Mouse (Mus musculus): ENCODE measurements around the gene Paip2b.
"Not testable (repeated sequence)": the region's sequence is repeated elsewhere in the genome, so short reads cannot be mapped to it uniquely, and the experiment has no call there.

Gene Paip2b

DNA sequence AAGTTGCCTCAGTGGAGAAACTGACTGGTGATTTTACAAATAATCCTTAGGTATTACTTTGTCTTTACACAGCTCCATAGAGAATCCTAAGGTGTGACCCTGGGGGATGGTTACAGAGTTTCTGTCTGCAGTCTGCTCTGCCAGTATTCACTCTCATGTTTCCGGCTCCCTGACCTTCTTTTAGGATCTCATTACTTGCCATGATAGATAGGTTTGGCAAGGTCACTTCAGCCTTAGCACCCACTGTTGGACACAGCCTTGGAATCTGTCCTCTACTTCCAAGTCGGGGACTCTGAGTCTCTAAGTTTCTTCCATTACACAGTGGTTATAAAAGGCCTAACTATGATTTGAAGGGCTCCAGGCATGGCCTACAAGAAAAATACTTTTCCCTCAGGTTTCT, 17.9 kb upstream of the Paip2b start:
- no peaks in the 10 kb centered on the region for H3K27me3 ChIP-seq (ENCODE audit: insufficient read depth, low read length)
- TF ChIP-seq NANOG (IDR thresholded peaks at IDR 0.05; ENCODE audit: borderline replicate concordance, low read length): no peak
- TF ChIP-seq CTCF (conservative IDR thresholded peaks at IDR 0.05; ENCODE audit: low read length): no peak
- no peak for TF ChIP-seq POU5F1 (IDR thresholded peaks at IDR 0.05; ENCODE audit: borderline replicate concordance, low read length)
- peaks cover 12% of the 10 kb centered on the region for H3K4me1 ChIP-seq (replicated peaks; ENCODE audit: low read depth, low read length)
- H3K36me3 ChIP-seq (ENCODE audit: insufficient read depth, low read length): no peaks in the 10 kb centered on the region
- no peak overlapping the region for H3K4me3 ChIP-seq (replicated peaks; ENCODE audit: low read length)
- no peaks in the 10 kb centered on the region for H3K9me3 ChIP-seq (ENCODE audit: low read length)

DNA sequence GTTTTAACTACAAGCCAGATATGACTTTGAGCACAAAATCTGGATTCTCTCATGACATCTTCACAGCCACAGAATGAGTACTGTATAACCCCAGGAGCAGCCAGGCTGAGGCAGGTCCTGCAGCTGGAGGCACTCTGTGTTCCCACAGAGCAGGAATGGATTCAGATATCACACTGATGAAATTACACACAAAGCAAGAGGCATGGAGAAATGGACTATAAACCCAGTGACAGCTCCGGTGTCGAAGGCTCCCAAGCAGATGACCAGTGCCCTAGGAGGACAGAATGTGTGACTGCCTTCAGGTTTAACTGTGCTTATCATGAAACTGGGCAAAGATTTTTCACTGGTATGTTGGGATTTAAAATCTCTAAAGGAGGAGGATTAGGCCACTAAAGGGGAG, 14.6 kb upstream of the Paip2b start:
- H3K36me3 ChIP-seq (ENCODE audit: insufficient read depth, low read length): no peaks in the 10 kb centered on the region
- H3K27me3 ChIP-seq (ENCODE audit: insufficient read depth, low read length): no peaks in the 10 kb centered on the region; the same call in 1 of the 2 replicates
- peaks cover 7% of the 10 kb centered on the region; the same call in 1 of the 2 replicates for H3K4me1 ChIP-seq (replicated peaks; ENCODE audit: low read depth, low read length)
- no peak overlapping the region for H3K4me3 ChIP-seq (replicated peaks; ENCODE audit: low read length)
- TF ChIP-seq POU5F1 (IDR thresholded peaks at IDR 0.05; ENCODE audit: borderline replicate concordance, low read length): no peak
- TF ChIP-seq NANOG (IDR thresholded peaks at IDR 0.05; ENCODE audit: borderline replicate concordance, low read length): no peak
- H3K9me3 ChIP-seq (ENCODE audit: low read length): no peaks in the 10 kb centered on the region

DNA sequence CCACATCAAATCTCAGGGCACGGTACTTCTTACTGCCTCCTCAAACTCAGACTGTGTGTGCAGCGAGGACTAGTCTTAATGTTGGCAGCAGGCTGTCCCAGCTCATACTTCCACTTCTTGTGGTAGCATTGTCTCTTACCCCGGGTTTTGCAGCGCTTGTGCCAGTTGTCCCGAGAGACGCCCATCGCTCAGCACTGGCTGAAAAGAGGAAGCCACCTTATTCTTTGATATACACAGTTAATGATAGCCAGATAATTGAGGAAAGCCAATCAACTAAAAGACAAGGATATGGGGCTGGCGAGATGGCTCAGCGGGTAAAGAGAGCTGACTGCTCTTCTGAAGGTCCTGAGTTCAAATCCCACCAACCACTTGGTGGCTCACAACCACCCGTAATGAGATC, 13.4 kb upstream of the Paip2b start:
- Histone ChIP-seq H3K4me1 (replicated peaks; ENCODE audit: low read depth, low read length) (peaks cover 14% of the 10 kb centered on the region), H3K4me3 (replicated peaks; ENCODE audit: low read length) (no peak overlapping the region), H3K27me3 (ENCODE audit: insufficient read depth, low read length) (no peaks in the 10 kb centered on the region; the same call in 1 of the 2 replicates), H3K9me3 (ENCODE audit: low read length) (no peaks in the 10 kb centered on the region), H3K36me3 (ENCODE audit: insufficient read depth, low read length) (no peaks in the 10 kb centered on the region)
- TF ChIP-seq CTCF (conservative IDR thresholded peaks at IDR 0.05; ENCODE audit: low read length) (no peak), NANOG (IDR thresholded peaks at IDR 0.05; ENCODE audit: borderline replicate concordance, low read length) (no peak), POU5F1 (IDR thresholded peaks at IDR 0.05; ENCODE audit: borderline replicate concordance, low read length) (no peak)

DNA sequence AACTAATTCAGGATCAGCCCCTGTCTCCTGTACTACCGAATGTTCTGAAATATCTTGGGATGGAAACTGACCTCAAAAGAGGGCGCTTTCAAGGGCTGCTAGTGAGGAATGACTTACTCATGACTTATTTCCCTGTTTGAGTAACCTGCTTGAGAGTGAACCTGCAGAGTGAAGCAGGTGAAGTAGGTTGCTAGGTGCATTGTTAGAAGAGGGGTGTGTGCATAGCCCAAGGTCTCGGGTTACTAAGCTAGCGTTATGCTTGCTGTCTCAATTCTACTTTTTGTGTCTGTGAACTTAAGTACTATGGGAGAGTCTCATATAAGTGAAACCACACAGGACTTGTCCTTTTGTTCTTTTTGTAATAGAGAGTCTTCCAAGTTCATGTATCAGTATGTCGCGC, 8.5 kb upstream of the Paip2b start:
- H3K4me1 ChIP-seq (replicated peaks; ENCODE audit: low read depth, low read length): peaks cover 43% of the 10 kb centered on the region
- no peaks in the 10 kb centered on the region for H3K9me3 ChIP-seq (ENCODE audit: low read length)
- no peak overlapping the region for H3K4me3 ChIP-seq (replicated peaks; ENCODE audit: low read length)
- TF ChIP-seq POU5F1 (IDR thresholded peaks at IDR 0.05; ENCODE audit: borderline replicate concordance, low read length): no peak
- TF ChIP-seq CTCF (conservative IDR thresholded peaks at IDR 0.05; ENCODE audit: low read length): no peak
- TF ChIP-seq NANOG (IDR thresholded peaks at IDR 0.05; ENCODE audit: borderline replicate concordance, low read length): no peak
- H3K27me3 ChIP-seq (ENCODE audit: insufficient read depth, low read length): no peaks in the 10 kb centered on the region; the same call in 1 of the 2 replicates
- no peaks in the 10 kb centered on the region for H3K36me3 ChIP-seq (ENCODE audit: insufficient read depth, low read length)

DNA sequence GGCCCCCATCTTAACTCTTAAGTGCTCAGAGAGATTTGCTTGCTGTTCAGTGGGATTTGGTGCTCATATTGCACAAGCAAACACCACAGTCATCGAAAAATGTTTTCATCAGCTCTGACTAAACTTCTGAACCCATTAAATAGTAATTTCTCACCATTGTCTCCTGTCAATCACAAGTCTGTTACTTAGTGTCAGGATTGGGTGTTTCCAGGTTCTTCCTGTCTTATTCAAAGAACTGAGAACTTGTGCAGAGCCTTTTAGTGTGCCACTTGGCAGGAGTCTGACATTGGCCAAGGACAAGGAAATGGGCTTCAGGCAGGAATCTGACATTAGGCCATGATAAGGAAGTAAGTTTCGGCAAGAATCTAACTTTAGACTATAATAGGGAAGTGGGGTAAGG, 6.5 kb upstream of the Paip2b start:
- no peaks in the 10 kb centered on the region for H3K9me3 ChIP-seq (ENCODE audit: low read length)
- no peak for TF ChIP-seq CTCF (conservative IDR thresholded peaks at IDR 0.05; ENCODE audit: low read length)
- no peak for TF ChIP-seq POU5F1 (IDR thresholded peaks at IDR 0.05; ENCODE audit: borderline replicate concordance, low read length)
- no peak for TF ChIP-seq NANOG (IDR thresholded peaks at IDR 0.05; ENCODE audit: borderline replicate concordance, low read length)
- H3K27me3 ChIP-seq (ENCODE audit: insufficient read depth, low read length): no peaks in the 10 kb centered on the region; the same call in 1 of the 2 replicates
- H3K4me1 ChIP-seq (replicated peaks; ENCODE audit: low read depth, low read length): peaks cover 48% of the 10 kb centered on the region
- H3K4me3 ChIP-seq (replicated peaks; ENCODE audit: low read length): no peak overlapping the region
- no peaks in the 10 kb centered on the region for H3K36me3 ChIP-seq (ENCODE audit: insufficient read depth, low read length)

DNA sequence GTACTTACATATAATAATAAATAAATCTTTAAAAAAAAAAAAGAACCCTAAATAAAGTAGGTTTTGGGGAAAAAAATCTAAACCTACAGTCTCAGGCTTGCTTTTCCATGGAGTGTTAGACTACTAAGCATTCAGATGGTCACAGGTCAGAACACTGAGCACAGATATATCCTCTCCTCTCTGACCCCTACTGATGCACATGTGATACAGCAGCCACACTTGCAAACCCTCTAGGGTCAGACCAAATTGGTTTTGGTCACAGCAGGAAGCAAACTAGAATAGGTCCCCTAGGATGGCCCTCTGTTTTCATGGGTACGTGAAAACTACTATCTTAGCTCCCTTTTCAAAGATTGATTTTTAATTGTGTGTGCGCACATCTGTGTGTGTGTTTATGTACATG, 5.3 kb upstream of the Paip2b start:
- Histone ChIP-seq H3K27me3 (ENCODE audit: insufficient read depth, low read length) (no peaks in the 10 kb centered on the region; the same call in 1 of the 2 replicates), H3K4me3 (replicated peaks; ENCODE audit: low read length) (no peak overlapping the region), H3K4me1 (replicated peaks; ENCODE audit: low read depth, low read length) (peaks cover 55% of the 10 kb centered on the region), H3K36me3 (ENCODE audit: insufficient read depth, low read length) (no peaks in the 10 kb centered on the region), H3K9me3 (ENCODE audit: low read length) (no peaks in the 10 kb centered on the region)
- TF ChIP-seq CTCF (conservative IDR thresholded peaks at IDR 0.05; ENCODE audit: low read length): no peak
- TF ChIP-seq POU5F1 (IDR thresholded peaks at IDR 0.05; ENCODE audit: borderline replicate concordance, low read length): no peak
- no peak for TF ChIP-seq NANOG (IDR thresholded peaks at IDR 0.05; ENCODE audit: borderline replicate concordance, low read length)

DNA sequence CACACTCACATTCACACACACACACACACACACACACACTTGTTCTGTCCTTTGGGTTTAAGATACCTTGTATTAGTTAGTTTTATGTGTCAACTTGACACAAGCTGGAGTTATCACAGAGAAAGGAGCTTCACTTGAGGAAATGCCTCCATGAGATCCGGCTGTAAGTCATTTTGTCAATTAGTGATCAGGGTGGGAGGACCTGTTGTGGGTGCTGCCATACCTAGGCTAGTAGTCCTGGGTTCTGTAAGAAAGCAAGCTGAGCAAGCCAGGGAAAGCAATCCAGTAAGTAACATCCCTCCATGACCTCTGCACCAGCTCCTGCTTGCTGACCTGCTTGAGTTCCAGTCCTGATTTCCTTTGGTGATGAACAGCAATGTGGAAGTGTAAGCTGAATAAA, 852 bp upstream of the Paip2b start:
- Histone ChIP-seq H3K36me3 (ENCODE audit: insufficient read depth, low read length) (peaks cover 22% of the 10 kb centered on the region), H3K4me3 (replicated peaks; ENCODE audit: low read length) (peak overlapping the region; percentile 30; the same call in 1 of the 2 replicates), H3K4me1 (replicated peaks; ENCODE audit: low read depth, low read length) (peaks cover 49% of the 10 kb centered on the region)
- not testable (repeated sequence) for H3K9me3 ChIP-seq (ENCODE audit: low read length); H3K27me3 ChIP-seq (ENCODE audit: insufficient read depth, low read length)

DNA sequence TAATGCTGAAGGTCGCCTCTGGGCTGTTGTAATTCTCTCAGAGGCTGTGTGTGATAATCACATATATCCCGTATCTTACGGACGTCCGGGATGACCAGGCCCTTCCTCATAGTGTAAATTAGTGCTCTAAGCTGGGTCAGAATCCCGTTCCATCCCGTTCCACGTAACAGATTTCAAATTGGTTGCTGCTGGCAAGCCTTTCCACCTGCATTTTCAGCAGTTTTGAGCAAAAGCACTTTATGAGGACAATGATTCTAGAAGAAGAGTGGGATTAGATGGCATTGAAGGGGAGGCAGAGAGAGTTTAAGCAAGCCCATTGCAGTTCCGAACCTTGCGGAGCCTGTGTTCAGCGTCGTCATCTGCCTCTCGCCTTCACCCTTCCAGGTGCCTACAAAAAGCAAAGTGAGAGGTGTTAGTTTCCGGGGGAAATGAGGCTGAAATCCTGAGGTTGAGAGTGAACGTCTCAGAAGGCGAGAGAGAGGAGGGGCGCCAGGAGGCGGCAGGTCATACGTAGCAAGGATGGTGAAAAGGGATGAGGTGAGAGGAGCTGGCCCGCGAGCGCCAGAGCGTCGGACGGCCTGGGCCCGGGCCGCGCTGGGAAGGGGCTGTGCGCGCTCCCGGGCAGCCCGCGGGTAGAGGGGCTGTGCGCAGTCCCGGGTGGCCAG, 468 bp downstream of the Paip2b start:
- no peaks in the 10 kb centered on the region for H3K27me3 ChIP-seq (ENCODE audit: insufficient read depth, low read length)
- H3K36me3 ChIP-seq (ENCODE audit: insufficient read depth, low read length): peaks cover 35% of the 10 kb centered on the region
- TF ChIP-seq POU5F1 (IDR thresholded peaks at IDR 0.05; ENCODE audit: borderline replicate concordance, low read length): no peak
- TF ChIP-seq CTCF (conservative IDR thresholded peaks at IDR 0.05; ENCODE audit: low read length): no peak
- no peak for TF ChIP-seq NANOG (IDR thresholded peaks at IDR 0.05; ENCODE audit: borderline replicate concordance, low read length)
- H3K9me3 ChIP-seq (ENCODE audit: low read length): no peaks in the 10 kb centered on the region
- H3K4me3 ChIP-seq (replicated peaks; ENCODE audit: low read length): peak overlapping the region; percentile 87
- peaks cover 39% of the 10 kb centered on the region for H3K4me1 ChIP-seq (replicated peaks; ENCODE audit: low read depth, low read length)

DNA sequence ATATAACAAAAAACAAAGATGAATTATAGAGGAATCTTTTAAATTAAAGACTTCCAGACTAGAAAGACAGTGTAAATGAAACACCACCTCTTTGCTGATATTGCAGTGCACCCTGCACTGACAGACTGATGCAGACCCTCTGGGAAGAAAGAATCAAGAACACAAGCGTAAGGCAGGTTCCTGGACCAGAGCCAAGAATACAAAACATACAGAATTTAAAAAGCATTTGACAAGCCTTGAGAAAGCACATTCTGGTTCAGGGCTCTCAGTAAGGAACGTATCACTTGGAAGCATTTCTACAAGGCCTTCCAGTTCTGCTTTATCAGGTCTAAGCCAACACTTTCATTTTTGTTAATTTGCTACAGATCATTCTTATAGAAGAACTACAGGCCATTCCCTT, 9.7 kb downstream of the Paip2b start:
- Histone ChIP-seq H3K4me3 (replicated peaks; ENCODE audit: low read length) (no peak overlapping the region), H3K9me3 (ENCODE audit: low read length) (no peaks in the 10 kb centered on the region), H3K4me1 (replicated peaks; ENCODE audit: low read depth, low read length) (peaks cover 29% of the 10 kb centered on the region), H3K36me3 (ENCODE audit: insufficient read depth, low read length) (peaks cover 44% of the 10 kb centered on the region), H3K27me3 (ENCODE audit: insufficient read depth, low read length) (no peaks in the 10 kb centered on the region)
- TF ChIP-seq CTCF (conservative IDR thresholded peaks at IDR 0.05; ENCODE audit: low read length): no peak
- no peak for TF ChIP-seq NANOG (IDR thresholded peaks at IDR 0.05; ENCODE audit: borderline replicate concordance, low read length)
- TF ChIP-seq POU5F1 (IDR thresholded peaks at IDR 0.05; ENCODE audit: borderline replicate concordance, low read length): no peak

All from E14TG2a.4 (cell line).